Mouse (Mus musculus): ENCODE measurements around the gene Meox2. TPM values are rescaled to one million over a fixed set of nuclear protein-coding genes. Genes with fewer than 3 reads are reported as not detected.
"Not testable (repeated sequence)": the region's sequence is repeated elsewhere in the genome, so short reads cannot be mapped to it uniquely, and the experiment has no call there.

Meox2 gene
- 64.4 and 69.9 TPM in 2 replicates for polyA plus RNA-seq (2014; fragmentation: Nextera tagmentation; extraction: Ambion mirVana)

DNA sequence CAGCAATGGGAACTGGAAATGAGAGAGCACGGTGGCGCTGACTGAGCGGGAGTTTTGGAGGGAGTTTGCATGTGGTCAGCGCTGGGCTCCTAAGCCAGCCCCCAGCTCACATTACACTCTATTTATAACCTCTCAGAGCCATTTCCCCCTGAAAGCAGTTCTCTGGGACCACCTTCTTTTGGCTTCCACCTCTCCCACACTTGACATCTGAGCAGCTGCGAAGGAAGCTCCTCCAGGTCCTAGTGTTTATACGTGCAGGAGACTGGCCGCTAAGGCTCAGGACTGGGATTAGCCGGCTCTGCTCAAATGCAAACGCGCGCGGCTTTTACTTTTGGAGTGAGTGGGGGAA, at the start of gene Meox2:
Gene Meox2, plus strand, starts transcription at position 151 of the 349 bp plus-strand sequence.
- Histone ChIP-seq H3K9ac (ENCODE audit: low read length) (peak within 1 kb of the TSS; percentile 77), H3K27me3 (ENCODE audit: control insufficient read depth, insufficient read depth, low read length) (no peaks in the 10 kb centered on the region), H3K9me3 (ENCODE audit: control insufficient read depth, low read length) (no peaks in the 10 kb centered on the region), H3K27ac (replicated peaks; ENCODE audit: low read depth, low read length) (peak within 1 kb of the TSS; percentile 82), H3K4me3 (ENCODE audit: low read depth, low read length) (peak within 1 kb of the TSS; percentile 57), H3K36me3 (ENCODE audit: control insufficient read depth, insufficient read depth, low read length) (no peaks in the 10 kb centered on the region), H3K4me1 (ENCODE audit: control insufficient read depth, insufficient read depth, low read length) (peaks cover 13% of the 10 kb centered on the region), H3K4me2 (ENCODE audit: low read depth, severe bottlenecking) (peak within 1 kb of the TSS; percentile 60)
- DNase-seq (ENCODE audit: low spot score) (peak; percentile 86), ATAC-seq (ENCODE audit: insufficient number of reproducible peaks, low FRiP score, low TSS enrichment, low read depth) (peak; percentile 93)
- under 1% methylated on average over 12 of the region's 12 CpGs for WGBS

DNA sequence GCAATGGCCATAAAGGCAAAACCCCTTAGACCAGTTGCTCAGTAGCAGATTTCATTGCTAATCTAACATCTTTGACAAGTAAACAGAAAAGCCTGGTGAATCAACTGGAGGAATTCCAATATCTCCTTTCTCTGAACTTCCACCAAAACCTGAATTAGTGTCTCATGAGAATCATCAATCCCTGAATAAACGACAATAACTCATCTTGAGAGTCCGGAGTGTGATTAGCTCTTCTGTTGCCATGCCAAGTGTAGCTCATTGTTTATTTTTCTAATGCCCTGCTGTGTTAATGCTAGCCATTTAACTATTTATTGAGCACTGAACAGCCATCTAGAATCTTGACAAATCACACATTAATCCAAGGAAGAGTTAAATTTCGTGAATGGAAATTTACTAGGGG, 35.7 kb upstream of the Meox2 start:
- WGBS, result 66% methylated on average over 3 of the region's 3 CpGs
- Histone ChIP-seq H3K27ac (replicated peaks; ENCODE audit: low read depth, low read length) (no peak overlapping the region), H3K36me3 (ENCODE audit: control insufficient read depth, insufficient read depth, low read length) (no peaks in the 10 kb centered on the region), H3K9ac (ENCODE audit: low read length) (no peak overlapping the region), H3K4me1 (ENCODE audit: control insufficient read depth, insufficient read depth, low read length) (no peaks in the 10 kb centered on the region), H3K4me2 (ENCODE audit: low read depth, severe bottlenecking) (no peak overlapping the region), H3K9me3 (ENCODE audit: control insufficient read depth, low read length) (no peaks in the 10 kb centered on the region), H3K4me3 (ENCODE audit: low read depth, low read length) (no peak overlapping the region), H3K27me3 (ENCODE audit: control insufficient read depth, insufficient read depth, low read length) (no peaks in the 10 kb centered on the region)
- DNase-seq (ENCODE audit: low spot score) (no peak), ATAC-seq (ENCODE audit: insufficient number of reproducible peaks, low FRiP score, low TSS enrichment, low read depth) (no peak)

DNA sequence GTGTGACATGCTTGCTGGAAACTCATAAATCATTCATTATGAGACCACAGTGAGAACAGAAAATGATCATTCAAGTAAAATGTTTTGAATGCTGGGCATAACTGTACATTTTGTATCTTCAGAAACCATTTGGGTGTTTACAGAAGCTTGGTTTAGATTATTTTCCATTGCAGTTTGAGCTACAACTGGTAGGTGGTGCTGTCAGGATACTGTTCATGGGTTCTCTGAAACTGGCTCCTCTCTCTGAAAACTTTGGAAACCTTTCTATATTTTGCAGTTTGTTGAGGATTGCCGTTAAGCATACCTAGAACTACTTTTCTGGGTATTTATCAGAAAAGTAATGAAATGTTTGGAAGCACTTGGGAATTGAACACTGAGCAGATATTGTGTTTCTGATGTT, 31.0 kb upstream of the Meox2 start:
- H3K4me1 ChIP-seq (ENCODE audit: control insufficient read depth, insufficient read depth, low read length), result no peaks in the 10 kb centered on the region
- no peak overlapping the region for H3K4me2 ChIP-seq (ENCODE audit: low read depth, severe bottlenecking)
- DNase-seq (ENCODE audit: low spot score), result no peak
- no peak for ATAC-seq (ENCODE audit: insufficient number of reproducible peaks, low FRiP score, low TSS enrichment, low read depth)
- H3K9ac ChIP-seq (ENCODE audit: low read length), result no peak overlapping the region
- no peaks in the 10 kb centered on the region for H3K9me3 ChIP-seq (ENCODE audit: control insufficient read depth, low read length)
- 56% methylated on average over 1 of the region's 1 CpGs for WGBS
- no peak overlapping the region for H3K4me3 ChIP-seq (ENCODE audit: low read depth, low read length)
- no peaks in the 10 kb centered on the region for H3K27me3 ChIP-seq (ENCODE audit: control insufficient read depth, insufficient read depth, low read length)
- H3K27ac ChIP-seq (replicated peaks; ENCODE audit: low read depth, low read length), result no peak overlapping the region
- no peaks in the 10 kb centered on the region for H3K36me3 ChIP-seq (ENCODE audit: control insufficient read depth, insufficient read depth, low read length)

DNA sequence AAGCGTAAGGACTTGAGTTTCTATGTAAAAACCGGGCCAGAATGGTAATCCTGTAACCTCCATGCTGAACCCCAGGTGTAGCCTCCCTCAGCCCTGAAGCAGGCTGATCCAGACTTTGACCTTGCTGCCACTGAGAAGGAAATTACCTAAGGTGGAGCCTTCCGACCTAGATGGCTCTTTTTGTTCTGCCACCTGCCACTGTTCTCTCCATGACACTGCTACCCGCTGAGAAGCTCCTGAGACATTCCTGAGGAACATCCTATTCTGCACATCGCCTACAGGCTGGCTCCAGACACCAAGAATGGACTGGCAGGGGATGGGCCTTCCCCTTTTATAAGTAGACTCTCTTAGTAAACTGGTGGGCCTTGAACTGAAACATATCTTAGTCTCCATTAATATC, 28.3 kb upstream of the Meox2 start:
- H3K4me1 ChIP-seq (ENCODE audit: control insufficient read depth, insufficient read depth, low read length); DNase-seq (ENCODE audit: low spot score); H3K9ac ChIP-seq (ENCODE audit: low read length); H3K4me2 ChIP-seq (ENCODE audit: low read depth, severe bottlenecking); H3K27me3 ChIP-seq (ENCODE audit: control insufficient read depth, insufficient read depth, low read length); H3K27ac ChIP-seq (replicated peaks; ENCODE audit: low read depth, low read length); H3K9me3 ChIP-seq (ENCODE audit: control insufficient read depth, low read length); ATAC-seq (ENCODE audit: insufficient number of reproducible peaks, low FRiP score, low TSS enrichment, low read depth); H3K4me3 ChIP-seq (ENCODE audit: low read depth, low read length); H3K36me3 ChIP-seq (ENCODE audit: control insufficient read depth, insufficient read depth, low read length): not testable (repeated sequence)
- 68% methylated on average over 5 of the region's 5 CpGs for whole genome bisulfite sequencing

DNA sequence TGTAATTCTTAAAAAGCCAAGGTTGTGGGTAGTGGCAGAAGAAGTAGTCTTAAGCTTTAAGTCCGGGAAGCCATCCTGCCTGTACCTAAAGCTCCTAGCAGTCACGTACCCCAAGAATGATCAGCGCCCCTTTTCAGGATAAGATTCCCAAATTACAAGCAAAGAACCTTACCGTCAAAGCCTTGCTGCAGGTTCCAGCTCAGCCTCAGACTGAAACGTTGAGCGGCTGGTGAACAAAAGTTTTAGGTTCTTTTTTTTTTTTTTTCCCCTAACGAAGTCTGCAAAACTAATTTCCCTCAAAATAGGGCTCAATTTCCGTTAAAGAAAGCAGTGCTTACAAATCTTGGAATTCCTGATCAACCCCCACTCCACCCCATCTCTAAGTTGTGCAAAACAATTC, 1.8 kb upstream of the Meox2 start:
- Histone ChIP-seq H3K4me3 (ENCODE audit: low read depth, low read length) (no peak overlapping the region), H3K9me3 (ENCODE audit: control insufficient read depth, low read length) (no peaks in the 10 kb centered on the region), H3K4me2 (ENCODE audit: low read depth, severe bottlenecking) (no peak overlapping the region), H3K27ac (replicated peaks; ENCODE audit: low read depth, low read length) (no peak overlapping the region), H3K4me1 (ENCODE audit: control insufficient read depth, insufficient read depth, low read length) (peaks cover 13% of the 10 kb centered on the region), H3K36me3 (ENCODE audit: control insufficient read depth, insufficient read depth, low read length) (no peaks in the 10 kb centered on the region), H3K27me3 (ENCODE audit: control insufficient read depth, insufficient read depth, low read length) (no peaks in the 10 kb centered on the region), H3K9ac (ENCODE audit: low read length) (no peak overlapping the region)
- 26% methylated on average over 8 of the region's 8 CpGs for WGBS
- ATAC-seq (ENCODE audit: insufficient number of reproducible peaks, low FRiP score, low TSS enrichment, low read depth) (no peak), DNase-seq (ENCODE audit: low spot score) (no peak)

DNA sequence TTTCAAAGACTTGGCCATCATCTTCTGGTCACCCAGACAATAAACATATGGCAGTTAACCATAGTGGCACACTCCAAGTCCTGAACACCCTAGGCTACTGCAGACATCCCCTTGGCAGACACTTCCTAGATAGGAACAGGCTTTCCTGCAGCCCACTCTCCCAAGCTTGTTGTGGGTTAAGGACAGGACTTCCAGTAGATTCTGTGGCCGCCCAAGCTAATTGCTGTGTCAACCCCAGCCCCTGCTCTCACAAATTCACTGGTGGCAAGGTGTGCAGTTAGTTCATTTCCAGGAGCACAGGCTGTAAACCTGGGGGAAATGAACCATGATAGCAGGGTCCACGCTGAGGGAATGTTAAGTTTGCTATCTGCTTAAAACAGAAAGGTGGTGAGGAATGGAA, 1.2 kb upstream of the Meox2 start:
- Histone ChIP-seq H3K4me3 (ENCODE audit: low read depth, low read length) (no peak overlapping the region), H3K36me3 (ENCODE audit: control insufficient read depth, insufficient read depth, low read length) (no peaks in the 10 kb centered on the region), H3K27ac (replicated peaks; ENCODE audit: low read depth, low read length) (no peak overlapping the region), H3K27me3 (ENCODE audit: control insufficient read depth, insufficient read depth, low read length) (no peaks in the 10 kb centered on the region), H3K4me1 (ENCODE audit: control insufficient read depth, insufficient read depth, low read length) (peaks cover 13% of the 10 kb centered on the region), H3K4me2 (ENCODE audit: low read depth, severe bottlenecking) (peak overlapping the region; percentile 60; the same call in 1 of the 2 replicates), H3K9me3 (ENCODE audit: control insufficient read depth, low read length) (no peaks in the 10 kb centered on the region), H3K9ac (ENCODE audit: low read length) (no peak overlapping the region)
- peak; percentile 50 for DNase-seq (ENCODE audit: low spot score)
- 15% methylated on average over 2 of the region's 2 CpGs for WGBS
- ATAC-seq (ENCODE audit: insufficient number of reproducible peaks, low FRiP score, low TSS enrichment, low read depth), result no peak

DNA sequence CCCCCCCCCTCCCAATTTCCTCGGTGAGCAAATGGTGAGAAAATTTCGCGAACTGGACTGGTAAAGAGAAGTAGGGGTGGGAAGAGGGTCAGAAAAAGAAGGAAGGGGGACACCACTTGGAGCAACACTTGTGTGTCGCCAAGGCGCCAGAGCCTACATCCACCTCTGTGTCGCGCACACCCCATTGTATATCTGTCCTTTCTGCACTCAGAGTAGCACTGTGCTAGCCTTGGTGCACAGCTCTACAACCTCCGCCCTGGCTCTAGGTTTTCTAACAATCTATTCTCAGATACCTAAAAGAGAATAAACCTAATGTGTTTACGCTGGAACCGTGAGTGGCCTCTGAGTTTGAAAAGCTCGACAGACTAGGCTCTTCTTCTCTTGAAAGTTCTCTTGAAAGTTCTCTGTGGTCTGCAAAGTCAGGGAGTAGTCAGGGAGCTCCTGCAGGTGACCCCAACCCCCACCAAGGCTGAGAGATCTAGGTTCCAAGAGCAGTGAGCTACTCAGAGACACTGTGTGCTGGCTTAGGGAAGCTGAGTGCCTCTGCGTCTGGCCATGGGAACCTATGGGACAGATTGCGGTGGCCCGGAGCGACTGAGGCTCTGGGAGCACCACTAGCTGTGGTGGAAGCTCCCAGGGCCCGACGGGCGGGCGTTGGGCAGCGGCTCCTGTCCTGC, 489 bp upstream of the Meox2 start:
- H3K27ac ChIP-seq (replicated peaks; ENCODE audit: low read depth, low read length), result peak overlapping the region; percentile 82
- peak overlapping the region; percentile 57 for H3K4me3 ChIP-seq (ENCODE audit: low read depth, low read length)
- H3K36me3 ChIP-seq (ENCODE audit: control insufficient read depth, insufficient read depth, low read length), result no peaks in the 10 kb centered on the region
- no peak for DNase-seq (ENCODE audit: low spot score)
- WGBS, result 14% methylated on average over 20 of the region's 20 CpGs
- no peaks in the 10 kb centered on the region for H3K9me3 ChIP-seq (ENCODE audit: control insufficient read depth, low read length)
- no peaks in the 10 kb centered on the region for H3K27me3 ChIP-seq (ENCODE audit: control insufficient read depth, insufficient read depth, low read length)
- peak overlapping the region; percentile 56 for H3K9ac ChIP-seq (ENCODE audit: low read length)
- H3K4me1 ChIP-seq (ENCODE audit: control insufficient read depth, insufficient read depth, low read length), result peaks cover 13% of the 10 kb centered on the region
- ATAC-seq (ENCODE audit: insufficient number of reproducible peaks, low FRiP score, low TSS enrichment, low read depth), result peak; percentile 73
- H3K4me2 ChIP-seq (ENCODE audit: low read depth, severe bottlenecking), result peak overlapping the region; percentile 60

DNA sequence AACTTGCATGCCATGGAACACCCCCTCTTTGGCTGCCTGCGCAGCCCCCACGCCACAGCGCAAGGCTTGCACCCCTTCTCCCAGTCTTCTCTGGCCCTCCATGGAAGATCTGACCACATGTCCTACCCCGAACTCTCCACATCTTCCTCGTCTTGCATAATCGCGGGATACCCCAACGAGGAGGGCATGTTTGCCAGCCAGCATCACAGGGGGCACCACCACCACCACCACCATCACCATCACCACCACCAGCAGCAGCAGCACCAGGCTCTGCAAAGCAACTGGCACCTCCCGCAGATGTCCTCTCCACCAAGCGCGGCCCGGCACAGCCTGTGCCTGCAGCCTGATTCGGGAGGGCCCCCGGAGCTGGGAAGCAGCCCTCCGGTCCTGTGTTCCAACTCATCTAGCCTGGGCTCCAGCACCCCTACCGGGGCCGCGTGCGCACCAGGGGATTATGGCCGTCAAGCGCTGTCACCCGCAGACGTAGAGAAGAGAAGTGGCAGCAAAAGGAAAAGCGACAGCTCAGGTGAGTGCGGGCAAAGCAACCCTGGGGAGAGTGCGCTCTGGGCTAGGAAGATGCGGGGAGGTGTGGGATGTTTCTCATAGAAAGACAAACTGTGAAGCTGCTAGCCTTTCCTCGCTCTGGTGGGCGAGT, 606 bp downstream of the Meox2 start:
- Histone ChIP-seq H3K4me3 (ENCODE audit: low read depth, low read length) (peak overlapping the region; percentile 57), H3K27ac (replicated peaks; ENCODE audit: low read depth, low read length) (peak overlapping the region; percentile 81), H3K4me1 (ENCODE audit: control insufficient read depth, insufficient read depth, low read length) (peaks cover 13% of the 10 kb centered on the region), H3K27me3 (ENCODE audit: control insufficient read depth, insufficient read depth, low read length) (no peaks in the 10 kb centered on the region), H3K9ac (ENCODE audit: low read length) (peak overlapping the region; percentile 77), H3K36me3 (ENCODE audit: control insufficient read depth, insufficient read depth, low read length) (no peaks in the 10 kb centered on the region), H3K4me2 (ENCODE audit: low read depth, severe bottlenecking) (peak overlapping the region; percentile 60), H3K9me3 (ENCODE audit: control insufficient read depth, low read length) (no peaks in the 10 kb centered on the region)
- DNase-seq (ENCODE audit: low spot score), result peak; percentile 60
- ATAC-seq (ENCODE audit: insufficient number of reproducible peaks, low FRiP score, low TSS enrichment, low read depth), result peak; percentile 49
- WGBS, result 1% methylated on average over 29 of the region's 29 CpGs

Data from limb, embryonic 11.5 days (tissue).